Mouse (Mus musculus): Measurements from ENCODE around the gene H2afy. TPM values are rescaled to one million over a fixed set of nuclear protein-coding genes. Genes with fewer than 3 reads are reported as not detected.
A peak's percentile ranks its signal among the peaks of the same experiment; 100 is the strongest.

The H2afy gene
- polyA plus RNA-seq, 1 experiment from 2014 or later: 273 TPM

GRCm38 (mm10) chr13:56117991-56118765 is 18.0 kb downstream of the H2afy start:
- Histone ChIP-seq H3K27ac (ENCODE audit: low read depth, low read length) (no peak overlapping the region), H3K4me3 (ENCODE audit: low read depth, low read length) (no peak overlapping the region)

GRCm38 (mm10) chr13:56115906-56116305 is 20.3 kb downstream of the H2afy start:
- no peak overlapping the region for H3K4me3 ChIP-seq (ENCODE audit: low read depth, low read length)
- ATAC-seq (ENCODE audit: low read depth): no peak
- H3K9me3 ChIP-seq (ENCODE audit: control insufficient read depth, low read length): no peaks in the 10 kb centered on the region
- no peak overlapping the region for H3K9ac ChIP-seq (replicated peaks; ENCODE audit: low read depth, low read length)
- H3K4me1 ChIP-seq (ENCODE audit: control insufficient read depth, insufficient read depth, low read length): peaks cover 22% of the 10 kb centered on the region; the same call in 1 of the 2 replicates
- H3K36me3 ChIP-seq (ENCODE audit: control insufficient read depth, insufficient read depth, low read length): peaks cover 6% of the 10 kb centered on the region; the same call in 1 of the 2 replicates
- 33% methylated on average over 3 of the region's 3 CpGs for WGBS
- H3K4me2 ChIP-seq (ENCODE audit: low read depth, low read length): no peak overlapping the region
- H3K27ac ChIP-seq (ENCODE audit: low read depth, low read length): no peak overlapping the region
- no peaks in the 10 kb centered on the region for H3K27me3 ChIP-seq (ENCODE audit: control insufficient read depth, insufficient read depth, low read length)

More at GRCm38 (mm10) chr13:56117991-56118765, 18.0 kb downstream of the H2afy start:
- WGBS: 77% methylated on average over 9 of the region's 9 CpGs
- Histone ChIP-seq H3K36me3 (ENCODE audit: control insufficient read depth, insufficient read depth, low read length) (peaks cover 13% of the 10 kb centered on the region; the same call in 1 of the 2 replicates), H3K4me1 (ENCODE audit: control insufficient read depth, insufficient read depth, low read length) (peaks cover 12% of the 10 kb centered on the region; the same call in 1 of the 2 replicates), H3K9me3 (ENCODE audit: control insufficient read depth, low read length) (no peaks in the 10 kb centered on the region), H3K4me2 (ENCODE audit: low read depth, low read length) (no peak overlapping the region), H3K9ac (replicated peaks; ENCODE audit: low read depth, low read length) (no peak overlapping the region), H3K27me3 (ENCODE audit: control insufficient read depth, insufficient read depth, low read length) (no peaks in the 10 kb centered on the region)
- ATAC-seq (ENCODE audit: low read depth): no peak

- Histone ChIP-seq H3K9ac (replicated peaks; ENCODE audit: low read depth, low read length) (no peak overlapping the region), H3K27me3 (ENCODE audit: control insufficient read depth, insufficient read depth, low read length) (no peaks in the 10 kb centered on the region), H3K4me2 (ENCODE audit: low read depth, low read length) (no peak overlapping the region), H3K9me3 (ENCODE audit: control insufficient read depth, low read length) (no peaks in the 10 kb centered on the region), H3K27ac (ENCODE audit: low read depth, low read length) (peak overlapping the region; percentile 45; the same call in 1 of the 2 replicates), H3K4me1 (ENCODE audit: control insufficient read depth, insufficient read depth, low read length) (peaks cover 27% of the 10 kb centered on the region; the same call in 1 of the 2 replicates), H3K36me3 (ENCODE audit: control insufficient read depth, insufficient read depth, low read length) (peaks cover 4% of the 10 kb centered on the region; the same call in 1 of the 2 replicates), H3K4me3 (ENCODE audit: low read depth, low read length) (no peak overlapping the region)
- WGBS: 53% methylated on average over 9 of the region's 9 CpGs
- ATAC-seq (ENCODE audit: low read depth): no peak
Observed at GRCm38 (mm10) chr13:56115386-56115785, 20.8 kb downstream of the H2afy start.

- Histone ChIP-seq H3K27me3 (ENCODE audit: control insufficient read depth, insufficient read depth, low read length) (no peaks in the 10 kb centered on the region), H3K4me1 (ENCODE audit: control insufficient read depth, insufficient read depth, low read length) (peaks cover 42% of the 10 kb centered on the region), H3K9me3 (ENCODE audit: control insufficient read depth, low read length) (no peaks in the 10 kb centered on the region), H3K4me2 (ENCODE audit: low read depth, low read length) (no peak overlapping the region), H3K27ac (ENCODE audit: low read depth, low read length) (no peak overlapping the region), H3K36me3 (ENCODE audit: control insufficient read depth, insufficient read depth, low read length) (peaks cover 4% of the 10 kb centered on the region; the same call in 1 of the 2 replicates), H3K9ac (replicated peaks; ENCODE audit: low read depth, low read length) (no peak overlapping the region), H3K4me3 (ENCODE audit: low read depth, low read length) (no peak overlapping the region)
- WGBS: 72% methylated on average over 19 of the region's 19 CpGs
- ATAC-seq (ENCODE audit: low read depth): no peak
Observed at GRCm38 (mm10) chr13:56113431-56114248, 22.5 kb downstream of the H2afy start.

- H3K36me3 ChIP-seq (ENCODE audit: control insufficient read depth, insufficient read depth, low read length): no peaks in the 10 kb centered on the region; the same call in 1 of the 2 replicates
- H3K27ac ChIP-seq (ENCODE audit: low read depth, low read length): no peak overlapping the region
- no peak overlapping the region for H3K4me2 ChIP-seq (ENCODE audit: low read depth, low read length)
- H3K27me3 ChIP-seq (ENCODE audit: control insufficient read depth, insufficient read depth, low read length): no peaks in the 10 kb centered on the region
- WGBS: 39% methylated on average over 13 of the region's 13 CpGs
- no peak overlapping the region for H3K4me3 ChIP-seq (ENCODE audit: low read depth, low read length)
- no peak overlapping the region for H3K9ac ChIP-seq (replicated peaks; ENCODE audit: low read depth, low read length)
- H3K9me3 ChIP-seq (ENCODE audit: control insufficient read depth, low read length): no peaks in the 10 kb centered on the region
- no peak for ATAC-seq (ENCODE audit: low read depth)
- peaks cover 45% of the 10 kb centered on the region for H3K4me1 ChIP-seq (ENCODE audit: control insufficient read depth, insufficient read depth, low read length)
Observed at GRCm38 (mm10) chr13:56112980-56113379, 23.2 kb downstream of the H2afy start.

- WGBS: 22% methylated on average over 4 of the region's 4 CpGs
- Histone ChIP-seq H3K4me1 (ENCODE audit: control insufficient read depth, insufficient read depth, low read length) (peaks cover 45% of the 10 kb centered on the region), H3K36me3 (ENCODE audit: control insufficient read depth, insufficient read depth, low read length) (no peaks in the 10 kb centered on the region; the same call in 1 of the 2 replicates), H3K9ac (replicated peaks; ENCODE audit: low read depth, low read length) (no peak overlapping the region), H3K4me3 (ENCODE audit: low read depth, low read length) (no peak overlapping the region), H3K4me2 (ENCODE audit: low read depth, low read length) (no peak overlapping the region), H3K27ac (ENCODE audit: low read depth, low read length) (no peak overlapping the region), H3K27me3 (ENCODE audit: control insufficient read depth, insufficient read depth, low read length) (no peaks in the 10 kb centered on the region), H3K9me3 (ENCODE audit: control insufficient read depth, low read length) (no peaks in the 10 kb centered on the region)
- ATAC-seq (ENCODE audit: low read depth): no peak
Observed at GRCm38 (mm10) chr13:56112496-56112895, 23.7 kb downstream of the H2afy start.

- no peak overlapping the region for H3K4me3 ChIP-seq (ENCODE audit: low read depth, low read length)
- H3K4me1 ChIP-seq (ENCODE audit: control insufficient read depth, insufficient read depth, low read length): peaks cover 45% of the 10 kb centered on the region
- H3K4me2 ChIP-seq (ENCODE audit: low read depth, low read length): no peak overlapping the region
- no peaks in the 10 kb centered on the region; the same call in 1 of the 2 replicates for H3K36me3 ChIP-seq (ENCODE audit: control insufficient read depth, insufficient read depth, low read length)
- WGBS: 80% methylated on average over 6 of the region's 6 CpGs
- H3K27me3 ChIP-seq (ENCODE audit: control insufficient read depth, insufficient read depth, low read length): no peaks in the 10 kb centered on the region
- H3K9me3 ChIP-seq (ENCODE audit: control insufficient read depth, low read length): no peaks in the 10 kb centered on the region
- H3K9ac ChIP-seq (replicated peaks; ENCODE audit: low read depth, low read length): no peak overlapping the region
- no peak for ATAC-seq (ENCODE audit: low read depth)
- H3K27ac ChIP-seq (ENCODE audit: low read depth, low read length): no peak overlapping the region
Observed at GRCm38 (mm10) chr13:56111601-56112000, 24.6 kb downstream of the H2afy start.

GRCm38 (mm10) chr13:56110694-56111531 is 25.2 kb downstream of the H2afy start:
- H3K36me3 ChIP-seq (ENCODE audit: control insufficient read depth, insufficient read depth, low read length): no peaks in the 10 kb centered on the region; the same call in 1 of the 2 replicates
- 69% methylated on average over 19 of the region's 19 CpGs for WGBS
- no peak overlapping the region for H3K27ac ChIP-seq (ENCODE audit: low read depth, low read length)
- ATAC-seq (ENCODE audit: low read depth): no peak
- peaks cover 45% of the 10 kb centered on the region for H3K4me1 ChIP-seq (ENCODE audit: control insufficient read depth, insufficient read depth, low read length)
- H3K9ac ChIP-seq (replicated peaks; ENCODE audit: low read depth, low read length): no peak overlapping the region
- no peak overlapping the region for H3K4me2 ChIP-seq (ENCODE audit: low read depth, low read length)
- no peaks in the 10 kb centered on the region for H3K9me3 ChIP-seq (ENCODE audit: control insufficient read depth, low read length)
- no peak overlapping the region for H3K4me3 ChIP-seq (ENCODE audit: low read depth, low read length)
- no peaks in the 10 kb centered on the region for H3K27me3 ChIP-seq (ENCODE audit: control insufficient read depth, insufficient read depth, low read length)

Data from neural tube, embryonic 14.5 days (tissue).